In the genomic region with DNA sequence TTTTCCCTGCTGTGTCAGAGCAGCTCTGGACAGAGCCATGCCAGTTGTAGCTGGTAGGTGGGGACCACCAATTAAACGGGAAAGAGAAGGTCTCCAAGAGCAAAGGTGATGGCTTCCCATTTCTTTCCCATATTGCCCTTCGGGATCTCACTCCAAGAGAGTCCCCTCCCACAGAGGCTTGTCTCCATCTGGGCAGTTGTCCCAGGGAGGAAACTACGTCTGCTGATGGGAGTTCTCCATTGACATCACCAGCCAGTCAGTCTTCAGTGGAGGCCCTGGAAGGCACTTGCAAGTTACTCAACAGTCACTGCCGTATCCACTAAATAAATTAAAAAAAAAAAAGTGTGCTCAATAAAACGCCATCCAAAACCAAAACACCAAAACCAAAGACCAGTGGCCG, we compare ENCODE assay signal across 12 mouse cellular contexts.
DNase-seq lines count a peak whose midpoint lies in the region; ATAC-seq lines count a peak whose summit lies in the region.
"Had no signal": no experiment of that assay in that cellular context is flagged by ENCODE, and none has a peak within 500 bp of the region (broad histone marks: within the 10 kb centered on the region; RNA-seq: fewer than 3 reads in every experiment).

No protein-coding gene starts in this region.

- no peak for ATAC-seq in activated CD4-positive, CD25-positive, alpha-beta regulatory T cell, adult 4 months
- ATAC-seq in erythroblast, adult 5-6 weeks (replicated peaks; ENCODE audit: low FRiP score, poor library complexity, severe bottlenecking), result no peak

- no peaks in the 10 kb centered on the region for H3K9me3 ChIP-seq in limb, embryonic 10.5 days (replicated peaks)
- H3K9me3 ChIP-seq: hindbrain, embryonic 13.5 days; midbrain, embryonic 12.5 days; neural tube, embryonic 13.5 days had no signal

- no peaks in the 10 kb centered on the region for H3K36me3 ChIP-seq in limb, embryonic 10.5 days
- H3K36me3 ChIP-seq: hindbrain, embryonic 13.5 days; midbrain, embryonic 12.5 days; neural tube, embryonic 13.5 days had no signal

- WGBS in limb, embryonic 10.5 days, result 72% methylated on average over 6 of the region's 6 CpGs

- peaks cover 7% of the 10 kb centered on the region; the same call in 1 of the 2 replicates for H3K27me3 ChIP-seq in limb, embryonic 10.5 days (ENCODE audit: low read depth, poor library complexity, severe bottlenecking)

- peak; percentile 23 to 56 for DNase-seq in urinary bladder, postnatal 36 days (ENCODE audit: low spot score in 2 of 2)
- no peak for DNase-seq in urinary bladder, postnatal 10 days (ENCODE audit: low spot score)
- DNase-seq in heart, postnatal 4 days, result peak; percentile 57
- DNase-seq in limb, embryonic 10.5 days (ENCODE audit: low spot score), result no peak
- DNase-seq in left cerebral cortex, adult 9 months (ENCODE audit: low spot score in 2 of 2), result no peak
- DNase-seq: right cerebral cortex, adult 18-20 months; thymus, postnatal 25 days had no signal

- H3K27ac ChIP-seq in limb, embryonic 10.5 days, result peak overlapping the region; percentile 58
- H3K27ac ChIP-seq: hindbrain, embryonic 13.5 days; midbrain, embryonic 12.5 days; neural tube, embryonic 13.5 days had no signal

- no peak overlapping the region for H3K4me3 ChIP-seq in limb, embryonic 10.5 days
- H3K4me3 ChIP-seq: hindbrain, embryonic 13.5 days; midbrain, embryonic 12.5 days; neural tube, embryonic 13.5 days had no signal

- peaks cover 61% of the 10 kb centered on the region for H3K4me1 ChIP-seq in limb, embryonic 10.5 days

Comparison
In these comparisons a context has a peak if more than half of its experiments do, and no peak if none do; other contexts are left out.
1. DNase-seq: peak in urinary bladder, postnatal 36 days (2 of 2) and heart, postnatal 4 days (single experiment); none in urinary bladder, postnatal 10 days (single experiment), limb, embryonic 10.5 days (single experiment) and left cerebral cortex, adult 9 months (0 of 2).